Mouse (Mus musculus) liver, adult 2 months (tissue): ENCODE results near the gene Dnmt3b. TPM values are rescaled to one million over a fixed set of nuclear protein-coding genes. Genes with fewer than 3 reads are reported as not detected.
"Not testable (repeated sequence)": the region's sequence is repeated elsewhere in the genome, so short reads cannot be mapped to it uniquely, and the experiment has no call there.

Experiments used
- DNase-seq: peaks from one replicate; pipeline ENCODE4 v3.0.0-alpha.2; 2011; ENCODE audit warnings: low read depth, low spot score; ENCODE audit errors: extremely low read depth
- H3K27ac ChIP-seq: fragments of 200-500 bp; replicated peaks from 2 replicates; pipeline ENCODE4 v1.5.1; 2012; ENCODE audit warnings: low read depth, mild to moderate bottlenecking, control low read depth, inconsistent platforms, low read length; ENCODE audit not compliant: insufficient read depth
- H3K27me3 ChIP-seq: fragments of 200-500 bp; 2 replicates; pipeline ENCODE4 v1.6.1; 2012; ENCODE audit warnings: mild to moderate bottlenecking, moderate library complexity, low read length, inconsistent platforms; ENCODE audit not compliant: control insufficient read depth, insufficient read depth
- H3K36me3 ChIP-seq: fragments of 200-500 bp; 2 replicates; pipeline ENCODE4 v1.6.1; 2012; ENCODE audit warnings: low read length, inconsistent platforms; ENCODE audit not compliant: control insufficient read depth, insufficient read depth
- H3K4me1 ChIP-seq: fragments of 200-500 bp; 2 replicates; pipeline ENCODE4 v1.6.1; 2011; ENCODE audit warnings: low read length; ENCODE audit not compliant: control insufficient read depth, insufficient read depth
- H3K4me3 ChIP-seq: fragments of 200-500 bp; 2 replicates; pipeline ENCODE4 v1.5.1; 2011; ENCODE audit warnings: low read depth, mild to moderate bottlenecking, control low read depth, low read length, moderate library complexity; ENCODE audit not compliant: insufficient read depth
- H3K79me2 ChIP-seq: fragments of 200-500 bp; 2 replicates; pipeline ENCODE4 v1.6.1; 2012; ENCODE audit warnings: inconsistent platforms, mild to moderate bottlenecking, low read length, moderate library complexity; ENCODE audit not compliant: control insufficient read depth, insufficient read depth
- H3K9ac ChIP-seq: fragments of 200-500 bp; 2 replicates; pipeline ENCODE4 v1.6.1; 2012; ENCODE audit warnings: low read depth, mild to moderate bottlenecking, control low read depth, inconsistent platforms, low read length
- CTCF ChIP-seq: fragments of 200-500 bp; IDR thresholded peaks from 2 replicates; pipeline ENCODE4 v1.5.1; 2011; ENCODE audit warnings: low read depth, low read length, control low read depth
- POLR2A ChIP-seq: fragments of 200-500 bp; IDR thresholded peaks from 2 replicates; pipeline ENCODE4 v1.6.1; 2011; ENCODE audit warnings: low read length, control low read depth; ENCODE audit not compliant: insufficient read depth; ENCODE audit errors: extremely low read depth
- WGBS: fragments of 180-500 bp; shearing (Covaris S2); methylation state at CpG from one replicate; pipeline ENCODE4 v1.1.7; 2018; 5-methylcytosine and 5-hydroxymethylcytosine counted together
- polyA plus RNA-seq: library from polyadenylated mRNA; depleted of rRNA; stranded (reverse); fragments of >200 nt; gene quantifications from 2 replicates; pipeline ENCODE4 v1.2.3, GENCODE M21; 2012
- total RNA-seq: library from RNA; depleted of rRNA; stranded (reverse); fragments of >200 nt; gene quantifications from 2 replicates; pipeline ENCODE4 v1.2.3, GENCODE M21; 2014

Dnmt3b gene
- total and polyA plus RNA-seq, 2 experiments, result 0.65 to 3.4 TPM

- TF ChIP-seq CTCF (no peak), POLR2A (no peak)
- Histone ChIP-seq H3K27me3 (no peaks in the 10 kb centered on the region), H3K79me2 (no peaks in the 10 kb centered on the region), H3K27ac (no peak overlapping the region), H3K9ac (no peak overlapping the region), H3K4me1 (no peaks in the 10 kb centered on the region), H3K36me3 (peaks cover 13% of the 10 kb centered on the region; the same call in 1 of the 2 replicates), H3K4me3 (no peak overlapping the region)
- WGBS, result 82% methylated on average over 7 of the region's 7 CpGs
- no peak for DNase-seq
Observed at GRCm38 (mm10) chr2:153677550-153677949, 28.3 kb downstream of the Dnmt3b start.

GRCm38 (mm10) chr2:153679959-153680358 lies 30.7 kb downstream of the Dnmt3b start:
- no peak overlapping the region for H3K27ac ChIP-seq
- 88% methylated on average over 1 of the region's 1 CpGs for WGBS
- no peaks in the 10 kb centered on the region for H3K79me2 ChIP-seq
- TF ChIP-seq POLR2A (no peak), CTCF (no peak)
- no peak overlapping the region for H3K9ac ChIP-seq
- no peaks in the 10 kb centered on the region for H3K4me1 ChIP-seq
- H3K27me3 ChIP-seq, result no peaks in the 10 kb centered on the region
- peaks cover 11% of the 10 kb centered on the region; the same call in 1 of the 2 replicates for H3K36me3 ChIP-seq
- no peak for DNase-seq
- H3K4me3 ChIP-seq, result no peak overlapping the region

DNA sequence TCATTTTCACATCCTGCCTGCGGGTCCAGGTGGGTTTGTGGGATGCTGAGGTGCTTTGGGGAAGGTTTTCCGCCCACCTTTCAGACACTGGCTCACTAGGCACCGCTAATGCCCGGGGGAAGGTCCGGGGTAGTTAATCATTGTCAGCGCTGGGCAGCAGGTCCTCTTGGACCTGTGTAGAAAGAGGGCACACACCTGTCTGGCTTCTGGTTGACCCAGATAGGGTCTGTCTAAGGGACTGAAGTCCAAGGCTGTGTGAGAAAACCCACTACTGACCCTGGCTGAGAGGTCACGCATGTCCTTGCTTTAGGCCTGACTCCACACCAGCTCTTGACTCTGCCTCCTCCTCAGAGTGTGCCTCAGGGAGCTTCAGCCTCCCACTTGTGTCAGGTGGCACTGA lies 44.2 kb downstream of the Dnmt3b start:
- H3K4me1 ChIP-seq, result peaks cover 11% of the 10 kb centered on the region
- H3K79me2 ChIP-seq, H3K9ac ChIP-seq, H3K27me3 ChIP-seq, H3K36me3 ChIP-seq, H3K4me3 ChIP-seq, H3K27ac ChIP-seq: not testable (repeated sequence)
- WGBS, result 21% methylated on average over 7 of the region's 7 CpGs
- DNase-seq, result peak; percentile 9

DNA sequence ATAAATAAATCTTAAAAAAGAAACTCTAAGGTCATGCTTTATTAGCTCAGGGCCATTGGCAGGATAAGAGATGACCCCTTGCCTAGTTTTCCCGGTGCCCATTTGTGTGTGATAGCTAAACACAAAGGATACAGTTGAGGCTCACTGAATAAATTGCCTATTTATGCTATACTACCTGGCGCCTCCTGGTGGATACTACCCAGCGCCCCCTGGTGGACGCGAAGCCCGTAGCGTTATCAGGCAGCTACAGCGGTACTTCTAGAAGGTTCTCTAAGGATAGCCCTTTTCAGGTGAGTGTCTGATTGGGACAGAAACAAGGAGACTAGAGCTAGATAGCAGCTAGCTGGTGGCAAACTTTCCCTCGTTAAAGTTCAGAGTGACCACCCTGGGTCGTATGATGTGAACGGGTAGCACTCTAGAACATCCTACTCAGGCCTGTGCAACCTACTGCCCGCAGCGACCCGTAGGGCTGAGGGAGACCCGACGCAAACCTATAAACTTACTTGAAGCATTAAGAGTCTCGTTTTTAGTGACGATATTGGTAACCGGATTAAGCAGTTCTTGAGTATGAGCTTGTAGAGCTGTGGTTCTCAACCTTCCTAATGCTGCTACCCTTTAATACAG lies 45.3 kb downstream of the Dnmt3b start:
- no peak overlapping the region for H3K9ac ChIP-seq
- no peak for TF ChIP-seq POLR2A
- TF ChIP-seq CTCF, result peak; percentile 79
- H3K79me2 ChIP-seq, result no peaks in the 10 kb centered on the region
- WGBS, result 66% methylated on average over 19 of the region's 19 CpGs
- peaks cover 11% of the 10 kb centered on the region for H3K4me1 ChIP-seq
- no peak overlapping the region for H3K27ac ChIP-seq
- H3K36me3 ChIP-seq, result no peaks in the 10 kb centered on the region
- H3K4me3 ChIP-seq, result no peak overlapping the region
- peak; percentile 28 for DNase-seq
- H3K27me3 ChIP-seq, result no peaks in the 10 kb centered on the region

DNA sequence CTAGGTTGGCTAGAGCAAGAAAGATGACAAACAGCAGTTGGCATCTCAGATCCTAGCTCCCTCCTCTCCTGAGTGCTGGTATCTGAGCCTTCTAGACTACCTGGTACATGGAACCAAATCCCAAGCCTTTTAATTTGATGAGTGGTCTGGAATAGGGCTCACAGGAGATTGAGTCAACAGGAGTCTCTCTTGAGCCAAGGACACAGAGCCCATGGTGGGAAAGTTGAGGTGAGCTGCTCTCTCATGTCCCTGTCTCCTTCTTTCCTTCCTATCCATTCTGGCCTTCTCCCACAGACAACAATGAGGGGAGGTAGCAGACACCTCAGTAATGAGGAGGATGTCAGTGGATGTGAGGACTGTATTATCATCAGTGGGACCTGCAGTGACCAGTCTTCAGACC lies 47.1 kb downstream of the Dnmt3b start, which contains the start of gene Dnmt3c:
Gene Dnmt3c, plus strand, starts transcription at position 301 of the 400 bp plus-strand sequence.
- H3K36me3 ChIP-seq, result no peaks in the 10 kb centered on the region
- peaks cover 11% of the 10 kb centered on the region for H3K4me1 ChIP-seq
- no peak within 1 kb of the TSS for H3K9ac ChIP-seq
- TF ChIP-seq POLR2A (no peak), CTCF (no peak)
- H3K4me3 ChIP-seq, result no peak within 1 kb of the TSS
- H3K79me2 ChIP-seq, result no peaks in the 10 kb centered on the region
- no peak for DNase-seq
- no peak within 1 kb of the TSS for H3K27ac ChIP-seq
- no peaks in the 10 kb centered on the region for H3K27me3 ChIP-seq

DNA sequence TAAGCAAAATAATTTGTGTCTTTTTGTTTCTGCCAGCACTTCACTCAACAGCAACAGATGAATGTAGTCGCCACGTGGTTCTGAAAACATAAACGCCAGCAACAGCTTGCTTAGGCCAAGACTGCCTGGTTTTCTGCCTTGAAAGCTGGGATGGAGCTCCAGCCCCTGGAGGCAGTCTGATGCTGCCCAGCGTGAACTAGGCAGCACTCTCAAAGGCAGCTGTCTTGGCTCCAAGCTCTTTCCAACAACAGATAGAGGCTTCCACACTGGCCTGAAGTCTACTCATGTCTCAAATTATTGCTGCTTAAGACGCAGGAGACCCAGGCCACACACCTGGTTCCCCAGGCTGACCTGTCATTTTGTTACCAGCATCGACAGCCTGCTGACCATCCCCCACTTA lies 54.1 kb downstream of the Dnmt3b start:
- no peaks in the 10 kb centered on the region for H3K4me1 ChIP-seq
- no peaks in the 10 kb centered on the region for H3K36me3 ChIP-seq
- 75% methylated on average over 6 of the region's 6 CpGs for WGBS
- no peak for DNase-seq
- TF ChIP-seq CTCF (no peak), POLR2A (no peak)
- no peaks in the 10 kb centered on the region for H3K27me3 ChIP-seq
- no peak overlapping the region for H3K9ac ChIP-seq
- H3K4me3 ChIP-seq, result no peak overlapping the region
- H3K27ac ChIP-seq, result no peak overlapping the region
- no peaks in the 10 kb centered on the region for H3K79me2 ChIP-seq
